Mouse (Mus musculus) lung, embryonic 14.5 days (tissue): ENCODE data around the gene Grip1. TPM values are rescaled to one million over a fixed set of nuclear protein-coding genes. Genes with fewer than 3 reads are reported as not detected.
A peak's percentile ranks its signal among the peaks of the same experiment; 100 is the strongest.

Experiments
- ATAC-seq: fragments of 200-750 bp; cut with Nextera tagmentation; 2 replicates; pipeline ENCODE4 v1.8.0; 2017; ENCODE audit warnings: mild to moderate bottlenecking, moderate TSS enrichment, moderate library complexity; ENCODE audit not compliant: insufficient read depth
- DNase-seq: peaks from one replicate; pipeline ENCODE4 v3.0.0-alpha.2; 2015
- H3K27ac ChIP-seq: fragments of 300-500 bp; sonication (generic); 2 replicates; pipeline ENCODE4 v1.5.1; 2014; ENCODE audit warnings: low read depth, mild to moderate bottlenecking, moderate library complexity
- H3K27me3 ChIP-seq: fragments of 300-500 bp; sonication (generic); 2 replicates; pipeline ENCODE4 v1.6.1; 2014; ENCODE audit warnings: low read length, control low read depth; ENCODE audit not compliant: insufficient read depth
- H3K36me3 ChIP-seq: fragments of 300-500 bp; sonication (generic); 2 replicates; pipeline ENCODE4 v1.6.1; 2014; ENCODE audit warnings: control low read depth; ENCODE audit not compliant: insufficient read depth
- H3K4me1 ChIP-seq: fragments of 300-500 bp; sonication (generic); 2 replicates; pipeline ENCODE4 v1.6.1; 2014; ENCODE audit warnings: antibody characterized with exemption, control low read depth; ENCODE audit not compliant: insufficient read depth
- H3K4me2 ChIP-seq: fragments of 300-500 bp; sonication (generic); 2 replicates; pipeline ENCODE4 v1.6.1; 2014; ENCODE audit warnings: mild to moderate bottlenecking
- H3K4me3 ChIP-seq: fragments of 300-500 bp; sonication (generic); 2 replicates; pipeline ENCODE4 v1.5.1; 2014; ENCODE audit warnings: low read depth, low read length
- H3K9ac ChIP-seq: fragments of 300-500 bp; sonication (generic); 2 replicates; pipeline ENCODE4 v1.6.1; 2014
- H3K9me3 ChIP-seq: fragments of 300-500 bp; sonication (generic); 2 replicates; pipeline ENCODE4 v1.6.1; 2016; ENCODE audit warnings: low read depth, low read length, control low read depth
- CTCF ChIP-seq: IDR thresholded peaks from 2 replicates; pipeline ENCODE4 v1.5.1; 2016; ENCODE audit warnings: antibody characterized with exemption, low read depth
- WGBS: fragments of 180-500 bp; shearing (Covaris S2); extraction: QIAGEN DNeasy Blood & Tissue Kit; methylation state at CpG from one replicate; pipeline ENCODE4 v1.1.7; 2014; 5-methylcytosine and 5-hydroxymethylcytosine counted together
- polyA plus RNA-seq: library from polyadenylated mRNA; unstranded; fragments of >200 nt; fragmentation: Nextera tagmentation; extraction: Ambion mirVana; gene quantifications from 2 replicates; pipeline ENCODE4 v1.2.1, GENCODE M21; 2014

Grip1 gene
- polyA plus RNA-seq, 1 experiment from 2014 or later, result 2.6 TPM

DNA sequence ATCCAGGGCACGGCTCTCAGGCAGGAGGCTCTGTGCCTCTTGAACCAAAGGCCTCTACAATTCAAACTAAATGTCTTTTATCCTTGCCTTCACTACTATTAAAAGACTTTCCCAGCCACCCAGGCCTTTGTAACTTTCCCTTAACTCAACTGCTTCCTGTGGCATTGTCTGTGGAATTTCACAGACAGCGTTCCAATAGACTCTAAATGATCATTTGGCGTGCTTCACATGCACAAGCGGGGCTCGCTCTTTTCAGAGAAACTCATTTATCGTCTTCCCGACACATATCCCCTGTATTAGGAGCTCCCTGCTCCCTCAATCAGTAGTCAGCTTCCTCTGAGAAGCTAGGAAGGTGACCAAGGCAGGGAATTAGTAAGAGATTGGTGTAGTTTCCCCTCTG is 104.8 kb downstream of the Grip1 start:
- no peak for TF ChIP-seq CTCF
- no peak for DNase-seq
- Histone ChIP-seq H3K36me3 (no peaks in the 10 kb centered on the region), H3K27me3 (no peaks in the 10 kb centered on the region), H3K27ac (no peak overlapping the region), H3K9me3 (no peaks in the 10 kb centered on the region), H3K4me3 (no peak overlapping the region), H3K4me2 (no peak overlapping the region), H3K4me1 (no peaks in the 10 kb centered on the region), H3K9ac (no peak overlapping the region)
- WGBS, result 89% methylated on average over 7 of the region's 7 CpGs
- no peak for ATAC-seq

DNA sequence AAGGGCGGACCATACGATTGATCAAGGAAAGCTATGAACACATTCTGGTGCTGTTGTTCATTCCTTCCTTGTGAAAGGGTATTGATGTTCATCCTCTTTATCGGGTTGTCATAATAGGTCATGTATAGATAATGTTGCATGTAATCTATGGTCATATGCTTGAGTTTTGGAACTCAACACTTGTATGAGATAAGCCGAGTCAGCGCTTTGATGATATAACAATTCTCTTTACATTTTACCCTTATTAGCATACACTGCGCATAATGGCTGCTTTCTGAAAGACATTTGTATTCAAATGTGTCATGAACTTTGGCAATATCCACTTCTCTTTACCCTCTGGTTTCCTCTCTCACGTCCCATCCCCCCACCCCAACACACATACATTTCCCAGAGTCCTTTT is 111.2 kb downstream of the Grip1 start:
- ATAC-seq, result no peak
- Histone ChIP-seq H3K4me2 (no peak overlapping the region), H3K27ac (no peak overlapping the region), H3K9ac (no peak overlapping the region), H3K36me3 (no peaks in the 10 kb centered on the region), H3K4me1 (no peaks in the 10 kb centered on the region), H3K4me3 (no peak overlapping the region), H3K27me3 (no peaks in the 10 kb centered on the region), H3K9me3 (no peaks in the 10 kb centered on the region)
- DNase-seq, result no peak
- TF ChIP-seq CTCF, result no peak
- WGBS, result 94% methylated on average over 7 of the region's 7 CpGs

DNA sequence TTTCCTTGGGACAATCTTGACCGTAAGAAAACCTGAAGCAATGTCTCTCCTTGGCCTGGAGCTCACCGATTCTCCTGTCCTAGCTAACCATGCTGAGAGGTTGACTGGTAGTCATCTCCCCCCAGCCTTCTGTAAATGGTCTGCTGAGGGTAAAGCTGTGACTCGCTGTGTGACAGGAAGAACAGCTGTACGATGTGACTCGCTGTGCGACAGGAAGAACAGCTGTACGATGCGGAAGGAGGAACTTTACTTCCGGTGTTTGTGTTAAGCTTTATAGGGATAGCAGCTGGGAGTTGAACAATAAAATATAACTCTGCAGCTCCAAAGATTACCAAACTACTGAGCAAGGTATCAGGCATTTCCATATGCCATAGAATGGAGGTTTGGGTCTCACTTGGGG is 119.5 kb downstream of the Grip1 start:
- H3K4me3 ChIP-seq, result no peak overlapping the region
- no peaks in the 10 kb centered on the region for H3K27me3 ChIP-seq
- H3K4me2 ChIP-seq, result no peak overlapping the region
- 54% methylated on average over 9 of the region's 9 CpGs for WGBS
- H3K9me3 ChIP-seq, result no peaks in the 10 kb centered on the region
- peak; percentile 41; the same call in 1 of the 2 replicates for ATAC-seq
- DNase-seq, result peak; percentile 40
- no peak overlapping the region for H3K9ac ChIP-seq
- no peak for TF ChIP-seq CTCF
- H3K27ac ChIP-seq, result no peak overlapping the region
- H3K4me1 ChIP-seq, result no peaks in the 10 kb centered on the region
- no peaks in the 10 kb centered on the region for H3K36me3 ChIP-seq

GRCm38 (mm10) chr10:119575780-119576179 is 122.2 kb downstream of the Grip1 start:
- H3K27me3 ChIP-seq, result no peaks in the 10 kb centered on the region
- DNase-seq, result no peak
- no peak overlapping the region for H3K4me2 ChIP-seq
- H3K36me3 ChIP-seq, result no peaks in the 10 kb centered on the region
- H3K9me3 ChIP-seq, result no peaks in the 10 kb centered on the region
- 70% methylated on average over 1 of the region's 1 CpGs for WGBS
- no peak overlapping the region for H3K27ac ChIP-seq
- TF ChIP-seq CTCF, result no peak
- no peak overlapping the region for H3K9ac ChIP-seq
- H3K4me3 ChIP-seq, result no peak overlapping the region
- H3K4me1 ChIP-seq, result no peaks in the 10 kb centered on the region
- no peak for ATAC-seq

- WGBS, result 33% methylated on average over 4 of the region's 4 CpGs
- H3K36me3 ChIP-seq, result no peaks in the 10 kb centered on the region
- H3K27me3 ChIP-seq, result no peaks in the 10 kb centered on the region
- H3K9me3 ChIP-seq, result no peaks in the 10 kb centered on the region
- no peak for ATAC-seq
- H3K4me2 ChIP-seq, result no peak overlapping the region
- no peak overlapping the region for H3K4me3 ChIP-seq
- no peak overlapping the region for H3K27ac ChIP-seq
- no peak for TF ChIP-seq CTCF
- H3K4me1 ChIP-seq, result no peaks in the 10 kb centered on the region
- peak; percentile 5 for DNase-seq
- no peak overlapping the region for H3K9ac ChIP-seq
Measured at GRCm38 (mm10) chr10:119580024-119580423, 126.4 kb downstream of the Grip1 start.

GRCm38 (mm10) chr10:119584666-119585065 is 131.0 kb downstream of the Grip1 start:
- Histone ChIP-seq H3K9me3 (no peaks in the 10 kb centered on the region), H3K4me2 (no peak overlapping the region), H3K4me1 (no peaks in the 10 kb centered on the region), H3K36me3 (no peaks in the 10 kb centered on the region), H3K4me3 (no peak overlapping the region), H3K27ac (no peak overlapping the region), H3K27me3 (no peaks in the 10 kb centered on the region), H3K9ac (no peak overlapping the region)
- WGBS, result 75% methylated on average over 6 of the region's 6 CpGs
- ATAC-seq (no peak), DNase-seq (peak; percentile 24)
- no peak for TF ChIP-seq CTCF

GRCm38 (mm10) chr10:119586976-119587375 is 133.3 kb downstream of the Grip1 start:
- no peaks in the 10 kb centered on the region for H3K27me3 ChIP-seq
- H3K4me2 ChIP-seq, result no peak overlapping the region

DNA sequence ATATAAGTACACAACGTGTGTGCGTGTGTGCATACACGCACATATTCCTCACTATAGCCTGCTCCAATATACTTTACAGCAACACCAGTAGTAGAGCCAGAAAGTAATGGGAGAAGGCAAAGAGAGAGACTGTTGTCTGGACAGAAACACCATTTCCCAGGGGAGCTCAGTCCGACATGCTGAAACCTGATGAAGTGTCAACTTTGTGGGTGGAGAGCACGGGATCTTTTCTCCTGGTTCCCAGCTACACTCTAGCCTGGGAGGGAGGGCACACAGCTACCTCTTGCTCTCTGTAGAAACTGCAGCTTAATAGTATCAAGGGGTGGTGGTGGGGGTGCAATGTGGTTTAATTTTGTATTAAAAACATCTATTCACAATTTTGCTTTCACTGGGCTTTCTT is 143.2 kb downstream of the Grip1 start:
- H3K27me3 ChIP-seq, result no peaks in the 10 kb centered on the region
- no peak overlapping the region for H3K4me2 ChIP-seq
- no peak overlapping the region for H3K4me3 ChIP-seq
- H3K9ac ChIP-seq, result no peak overlapping the region
- no peak for DNase-seq
- TF ChIP-seq CTCF, result no peak
- no peaks in the 10 kb centered on the region for H3K9me3 ChIP-seq
- H3K36me3 ChIP-seq, result no peaks in the 10 kb centered on the region
- no peak overlapping the region for H3K27ac ChIP-seq
- no peaks in the 10 kb centered on the region for H3K4me1 ChIP-seq
- no peak for ATAC-seq
- WGBS, result 54% methylated on average over 5 of the region's 5 CpGs

More at GRCm38 (mm10) chr10:119586976-119587375, 133.3 kb downstream of the Grip1 start:
- TF ChIP-seq CTCF, result no peak
- Histone ChIP-seq H3K4me1 (no peaks in the 10 kb centered on the region), H3K4me3 (no peak overlapping the region), H3K9ac (no peak overlapping the region), H3K27ac (no peak overlapping the region), H3K9me3 (no peaks in the 10 kb centered on the region), H3K36me3 (no peaks in the 10 kb centered on the region)
- ATAC-seq (no peak), DNase-seq (no peak)
- WGBS, result 82% methylated on average over 3 of the region's 3 CpGs
